Mouse (Mus musculus): Measurements from ENCODE around the gene Dzip1l. TPM values are rescaled to one million over a fixed set of nuclear protein-coding genes. Genes with fewer than 3 reads are reported as not detected.

Gene Dzip1l
- polyA plus RNA-seq, 2 experiments = 18.2 to 20.7 TPM

- H3K9ac ChIP-seq (ENCODE audit: low read depth, low read length, severe bottlenecking) = no peak overlapping the region
- H3K4me2 ChIP-seq (replicated peaks; ENCODE audit: low read depth, low read length, severe bottlenecking) = no peak overlapping the region
- no peaks in the 10 kb centered on the region for H3K36me3 ChIP-seq (ENCODE audit: control insufficient read depth, insufficient read depth, low read length)
- DNase-seq (ENCODE audit: low spot score) (no peak), ATAC-seq (ENCODE audit: low FRiP score, low read depth) (no peak)
- no peak overlapping the region for H3K27ac ChIP-seq (replicated peaks; ENCODE audit: low read depth, low read length)
- no peaks in the 10 kb centered on the region for H3K27me3 ChIP-seq (ENCODE audit: control insufficient read depth, insufficient read depth, low read length)
- no peak for TF ChIP-seq POLR2A (IDR thresholded peaks at IDR 0.05; ENCODE audit: borderline replicate concordance, extremely low read depth, insufficient read depth, insufficient read length)
- H3K9me3 ChIP-seq (ENCODE audit: control insufficient read depth, low read length) = no peaks in the 10 kb centered on the region
- H3K4me3 ChIP-seq (replicated peaks; ENCODE audit: low read length) = no peak overlapping the region
- 86% methylated on average over 21 of the region's 22 CpGs for WGBS
- H3K4me1 ChIP-seq (ENCODE audit: control insufficient read depth, insufficient read depth, low read length) = no peaks in the 10 kb centered on the region
Observed at GRCm38 (mm10) chr9:99709588-99710248, 80.4 kb downstream of the Dzip1l start.

- H3K27ac ChIP-seq (replicated peaks; ENCODE audit: low read depth, low read length) = no peak overlapping the region
- no peak overlapping the region for H3K4me3 ChIP-seq (replicated peaks; ENCODE audit: low read length)
- no peak overlapping the region for H3K4me2 ChIP-seq (replicated peaks; ENCODE audit: low read depth, low read length, severe bottlenecking)
- no peak for TF ChIP-seq POLR2A (IDR thresholded peaks at IDR 0.05; ENCODE audit: borderline replicate concordance, extremely low read depth, insufficient read depth, insufficient read length)
- no peaks in the 10 kb centered on the region for H3K36me3 ChIP-seq (ENCODE audit: control insufficient read depth, insufficient read depth, low read length)
- H3K27me3 ChIP-seq (ENCODE audit: control insufficient read depth, insufficient read depth, low read length) = no peaks in the 10 kb centered on the region
- no peaks in the 10 kb centered on the region for H3K4me1 ChIP-seq (ENCODE audit: control insufficient read depth, insufficient read depth, low read length)
- no peaks in the 10 kb centered on the region for H3K9me3 ChIP-seq (ENCODE audit: control insufficient read depth, low read length)
- no peak for ATAC-seq (ENCODE audit: low FRiP score, low read depth)
- H3K9ac ChIP-seq (ENCODE audit: low read depth, low read length, severe bottlenecking) = no peak overlapping the region
- DNase-seq (ENCODE audit: low spot score) = no peak
- WGBS = 82% methylated on average over 4 of the region's 4 CpGs
Observed at GRCm38 (mm10) chr9:99710297-99710696, 81.0 kb downstream of the Dzip1l start.

DNA sequence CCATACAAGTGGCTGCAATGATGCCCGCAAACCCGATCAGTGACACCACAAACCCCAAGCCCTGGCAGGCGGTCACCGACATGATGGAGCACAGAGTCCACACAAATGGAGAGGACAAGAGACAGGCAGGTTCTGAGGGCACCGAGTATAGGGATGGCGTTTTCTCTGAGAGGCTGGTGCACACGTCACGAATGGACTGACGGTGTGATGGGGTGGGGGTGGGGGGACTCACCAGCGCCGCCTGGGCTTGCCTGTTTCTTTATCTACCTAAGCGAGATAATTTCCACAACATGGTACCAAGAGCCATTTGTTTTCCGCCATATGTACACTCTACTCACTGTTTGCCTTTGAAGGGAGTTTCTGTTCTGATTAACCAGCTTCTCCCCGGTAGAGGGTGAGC is 87.8 kb downstream of the Dzip1l start, which contains the start of gene Cldn18:
Gene Cldn18 (minus strand): TSS at position 134 of the 400 bp plus-strand sequence.
- Histone ChIP-seq H3K9ac (ENCODE audit: low read depth, low read length, severe bottlenecking) (no peak within 1 kb of the TSS), H3K36me3 (ENCODE audit: control insufficient read depth, insufficient read depth, low read length) (no peaks in the 10 kb centered on the region), H3K4me2 (replicated peaks; ENCODE audit: low read depth, low read length, severe bottlenecking) (no peak within 1 kb of the TSS), H3K9me3 (ENCODE audit: control insufficient read depth, low read length) (no peaks in the 10 kb centered on the region), H3K27me3 (ENCODE audit: control insufficient read depth, insufficient read depth, low read length) (no peaks in the 10 kb centered on the region), H3K27ac (replicated peaks; ENCODE audit: low read depth, low read length) (no peak within 1 kb of the TSS), H3K4me3 (replicated peaks; ENCODE audit: low read length) (no peak within 1 kb of the TSS), H3K4me1 (ENCODE audit: control insufficient read depth, insufficient read depth, low read length) (no peaks in the 10 kb centered on the region)
- TF ChIP-seq POLR2A (IDR thresholded peaks at IDR 0.05; ENCODE audit: borderline replicate concordance, extremely low read depth, insufficient read depth, insufficient read length) = no peak
- ATAC-seq (ENCODE audit: low FRiP score, low read depth) = no peak
- WGBS = 91% methylated on average over 14 of the region's 14 CpGs
- DNase-seq (ENCODE audit: low spot score) = no peak

Other genes starting within 250 kb of the Dzip1l start
- 23.3 and 30.9 TPM in 2 replicates for gene Mras, start 192.1 kb upstream of the Dzip1l start, polyA plus RNA-seq (2012; rRNA removed)
- gene Mras, start 192.1 kb upstream of the Dzip1l start, polyA plus RNA-seq (2014; fragmentation: Nextera tagmentation; extraction: Ambion mirVana) = 23.7 and 29.0 TPM in 2 replicates
- not detected in 2 replicates for gene Nme9, start 178.0 kb upstream of the Dzip1l start, polyA plus RNA-seq (2012; rRNA removed)
- gene Nme9, start 178.0 kb upstream of the Dzip1l start, polyA plus RNA-seq (2014; fragmentation: Nextera tagmentation; extraction: Ambion mirVana) = not detected in 2 replicates
- 17.9 and 18.2 TPM in 2 replicates for gene Armc8, start 60.6 kb upstream of the Dzip1l start, polyA plus RNA-seq (2012; rRNA removed)
- gene Armc8, start 60.6 kb upstream of the Dzip1l start, polyA plus RNA-seq (2014; fragmentation: Nextera tagmentation; extraction: Ambion mirVana) = 17.8 and 19.0 TPM in 2 replicates
- 16.7 and 18.0 TPM in 2 replicates for gene Dbr1, start 53.7 kb upstream of the Dzip1l start, polyA plus RNA-seq (2012; rRNA removed)
- 21.3 and 23.1 TPM in 2 replicates for gene Dbr1, start 53.7 kb upstream of the Dzip1l start, polyA plus RNA-seq (2014; fragmentation: Nextera tagmentation; extraction: Ambion mirVana)
- not detected in 2 replicates for gene A4gnt, start 17.0 kb upstream of the Dzip1l start, polyA plus RNA-seq (2012; rRNA removed)
- gene A4gnt, start 17.0 kb upstream of the Dzip1l start, polyA plus RNA-seq (2014; fragmentation: Nextera tagmentation; extraction: Ambion mirVana) = not detected in 2 replicates
- not detected in 2 replicates for gene Cldn18, start 87.8 kb downstream of the Dzip1l start, polyA plus RNA-seq (2012; rRNA removed)
- not detected in 2 replicates for gene Cldn18, start 87.8 kb downstream of the Dzip1l start, polyA plus RNA-seq (2014; fragmentation: Nextera tagmentation; extraction: Ambion mirVana)
- gene Sox14, start 246.7 kb downstream of the Dzip1l start, polyA plus RNA-seq (2012; rRNA removed) = 0.08 and 0.18 TPM in 2 replicates
- gene Sox14, start 246.7 kb downstream of the Dzip1l start, polyA plus RNA-seq (2014; fragmentation: Nextera tagmentation; extraction: Ambion mirVana) = 0.08 TPM in 1 of 2 replicates, not detected in the other

Data from limb, embryonic 14.5 days (tissue).